Mouse (Mus musculus): Measurements from ENCODE around the gene Txnrd2. TPM values are rescaled to one million over a fixed set of nuclear protein-coding genes. Genes with fewer than 3 reads are reported as not detected.
A peak's percentile ranks its signal among the peaks of the same experiment; 100 is the strongest.

Txnrd2 gene
- 11.7 and 19.4 TPM in 2 replicates for polyA plus RNA-seq (2012; rRNA removed)

GRCm38 (mm10) chr16:18426215-18426791, at the start of gene Txnrd2:
Gene Txnrd2, plus strand, starts transcription at chr16:18426384.
- peaks cover 17% of the 10 kb centered on the region for H3K4me1 ChIP-seq (ENCODE audit: control insufficient read depth, insufficient read depth, low read length)
- 0 out of 2 replicates have a peak, but pooled peaks have one; percentile 52 for TF ChIP-seq POLR2A (IDR thresholded peaks at IDR 0.05; ENCODE audit: borderline replicate concordance, extremely low read depth, low read depth, low read length)
- 0 out of 2 replicates have a peak, but pooled peaks have one; percentile 19 for TF ChIP-seq CTCF (IDR thresholded peaks at IDR 0.05; ENCODE audit: insufficient read depth, low read length)
- peak; percentile 81 for DNase-seq
- H3K4me3 ChIP-seq (replicated peaks; ENCODE audit: extremely low read depth, low read depth, low read length), result peak within 1 kb of the TSS; percentile 98
- WGBS, result under 1% methylated on average over 52 of the region's 52 CpGs

- 64% methylated on average over 3 of the region's 3 CpGs for WGBS
- Histone ChIP-seq H3K4me1 (ENCODE audit: control insufficient read depth, insufficient read depth, low read length) (no peaks in the 10 kb centered on the region), H3K4me3 (replicated peaks; ENCODE audit: extremely low read depth, low read depth, low read length) (no peak overlapping the region)
- no peak for DNase-seq
- TF ChIP-seq CTCF (IDR thresholded peaks at IDR 0.05; ENCODE audit: insufficient read depth, low read length), result no peak
- no peak for TF ChIP-seq POLR2A (IDR thresholded peaks at IDR 0.05; ENCODE audit: borderline replicate concordance, extremely low read depth, low read depth, low read length)
Measured at GRCm38 (mm10) chr16:18377203-18377602, 49.0 kb upstream of the Txnrd2 start.

GRCm38 (mm10) chr16:18378489-18378888, 47.7 kb upstream of the Txnrd2 start:
- Histone ChIP-seq H3K4me3 (replicated peaks; ENCODE audit: extremely low read depth, low read depth, low read length) (no peak overlapping the region), H3K4me1 (ENCODE audit: control insufficient read depth, insufficient read depth, low read length) (no peaks in the 10 kb centered on the region)
- 38% methylated on average over 1 of the region's 1 CpGs for WGBS
- no peak for DNase-seq
- no peak for TF ChIP-seq CTCF (IDR thresholded peaks at IDR 0.05; ENCODE audit: insufficient read depth, low read length)

GRCm38 (mm10) chr16:18379338-18380001, 46.7 kb upstream of the Txnrd2 start:
- Histone ChIP-seq H3K4me3 (replicated peaks; ENCODE audit: extremely low read depth, low read depth, low read length) (no peak overlapping the region), H3K4me1 (ENCODE audit: control insufficient read depth, insufficient read depth, low read length) (no peaks in the 10 kb centered on the region)
- 87% methylated on average over 8 of the region's 8 CpGs for WGBS
- DNase-seq, result no peak
- TF ChIP-seq CTCF (IDR thresholded peaks at IDR 0.05; ENCODE audit: insufficient read depth, low read length) (no peak), POLR2A (IDR thresholded peaks at IDR 0.05; ENCODE audit: borderline replicate concordance, extremely low read depth, low read depth, low read length) (no peak)

GRCm38 (mm10) chr16:18380495-18381063, 45.6 kb upstream of the Txnrd2 start:
- H3K4me1 ChIP-seq (ENCODE audit: control insufficient read depth, insufficient read depth, low read length), result no peaks in the 10 kb centered on the region
- no peak for DNase-seq
- 71% methylated on average over 6 of the region's 6 CpGs for WGBS
- no peak overlapping the region for H3K4me3 ChIP-seq (replicated peaks; ENCODE audit: extremely low read depth, low read depth, low read length)
- TF ChIP-seq CTCF (IDR thresholded peaks at IDR 0.05; ENCODE audit: insufficient read depth, low read length) (no peak), POLR2A (IDR thresholded peaks at IDR 0.05; ENCODE audit: borderline replicate concordance, extremely low read depth, low read depth, low read length) (no peak)

- no peak overlapping the region for H3K4me3 ChIP-seq (replicated peaks; ENCODE audit: extremely low read depth, low read depth, low read length)
- DNase-seq, result no peak
- H3K4me1 ChIP-seq (ENCODE audit: control insufficient read depth, insufficient read depth, low read length), result no peaks in the 10 kb centered on the region
- no peak for TF ChIP-seq CTCF (IDR thresholded peaks at IDR 0.05; ENCODE audit: insufficient read depth, low read length)
- 72% methylated on average over 6 of the region's 6 CpGs for WGBS
Measured at GRCm38 (mm10) chr16:18381621-18382258, 44.4 kb upstream of the Txnrd2 start.

- H3K4me1 ChIP-seq (ENCODE audit: control insufficient read depth, insufficient read depth, low read length), result peaks cover 4% of the 10 kb centered on the region
- DNase-seq, result no peak
- 69% methylated on average over 9 of the region's 9 CpGs for WGBS
- no peak for TF ChIP-seq CTCF (IDR thresholded peaks at IDR 0.05; ENCODE audit: insufficient read depth, low read length)
- no peak for TF ChIP-seq POLR2A (IDR thresholded peaks at IDR 0.05; ENCODE audit: borderline replicate concordance, extremely low read depth, low read depth, low read length)
- no peak overlapping the region for H3K4me3 ChIP-seq (replicated peaks; ENCODE audit: extremely low read depth, low read depth, low read length)
Measured at GRCm38 (mm10) chr16:18383045-18383726, 43.0 kb upstream of the Txnrd2 start.

- DNase-seq, result no peak
- WGBS, result 51% methylated on average over 3 of the region's 3 CpGs
Measured at GRCm38 (mm10) chr16:18383756-18384155, 42.4 kb upstream of the Txnrd2 start.

GRCm38 (mm10) chr16:18384211-18384610, 42.0 kb upstream of the Txnrd2 start:
- Histone ChIP-seq H3K4me1 (ENCODE audit: control insufficient read depth, insufficient read depth, low read length) (peaks cover 9% of the 10 kb centered on the region), H3K4me3 (replicated peaks; ENCODE audit: extremely low read depth, low read depth, low read length) (no peak overlapping the region)
- WGBS, result 78% methylated on average over 7 of the region's 7 CpGs
- TF ChIP-seq CTCF (IDR thresholded peaks at IDR 0.05; ENCODE audit: insufficient read depth, low read length), result no peak
- TF ChIP-seq POLR2A (IDR thresholded peaks at IDR 0.05; ENCODE audit: borderline replicate concordance, extremely low read depth, low read depth, low read length), result no peak
- no peak for DNase-seq

More at GRCm38 (mm10) chr16:18383756-18384155, 42.4 kb upstream of the Txnrd2 start:
- Histone ChIP-seq H3K4me1 (ENCODE audit: control insufficient read depth, insufficient read depth, low read length) (peaks cover 9% of the 10 kb centered on the region), H3K4me3 (replicated peaks; ENCODE audit: extremely low read depth, low read depth, low read length) (no peak overlapping the region)
- TF ChIP-seq CTCF (IDR thresholded peaks at IDR 0.05; ENCODE audit: insufficient read depth, low read length), result no peak
- no peak for TF ChIP-seq POLR2A (IDR thresholded peaks at IDR 0.05; ENCODE audit: borderline replicate concordance, extremely low read depth, low read depth, low read length)

All from lung, adult 2 months (tissue).